Mouse (Mus musculus) kidney, adult 2 months (tissue): Measurements from ENCODE around the gene Tet1.

Source experiments
- CTCF ChIP-seq: fragments of 200-500 bp; conservative IDR thresholded peaks from 2 replicates; pipeline ENCODE4 v1.5.1; 2011; ENCODE audit warnings: low read depth, mild to moderate bottlenecking, control low read depth, low read length, moderate library complexity, mixed read lengths; ENCODE audit not compliant: insufficient read depth, insufficient read length
- POLR2A ChIP-seq: fragments of 200-500 bp; IDR thresholded peaks from one replicate; pipeline ENCODE4 v1.6.1; 2011; ENCODE audit warnings: low read depth, low read length, control low read depth

DNA sequence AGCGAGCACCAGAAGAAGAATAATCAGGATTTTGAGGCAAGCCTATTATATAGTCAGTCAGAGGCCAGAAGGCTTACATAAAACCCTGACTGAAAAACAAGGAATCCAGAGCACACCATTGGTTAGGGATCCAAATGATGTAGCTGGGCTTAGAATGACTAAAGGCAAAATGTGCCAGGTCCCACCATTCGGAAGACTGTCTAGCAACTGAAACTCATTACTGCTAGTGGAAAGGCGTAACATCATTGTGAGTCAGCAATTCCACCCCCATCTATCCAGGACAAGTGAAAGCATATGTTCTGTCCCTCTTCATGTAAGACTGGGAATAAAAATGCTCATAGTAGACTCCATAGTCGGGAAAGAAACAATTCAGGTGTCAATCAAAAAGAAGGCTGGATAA, 57.8 kb downstream of the Tet1 start:
- TF ChIP-seq POLR2A, result no peak
- TF ChIP-seq CTCF, result no peak
